Mouse (Mus musculus) ES-E14 (cell line): ENCODE measurements around the gene Sh3pxd2a.

ENCODE experiments used
- CHD2 ChIP-seq: IDR thresholded peaks from 2 replicates; pipeline ENCODE4 v1.6.1; 2014; ENCODE audit warnings: mild to moderate bottlenecking, low read depth, low read length, inconsistent platforms
- HCFC1 ChIP-seq: IDR thresholded peaks from 2 replicates; pipeline ENCODE4 v1.6.1; 2012; ENCODE audit warnings: low read length, inconsistent platforms, borderline replicate concordance; ENCODE audit not compliant: insufficient read depth
- ZNF384 ChIP-seq: IDR thresholded peaks from 2 replicates; pipeline ENCODE4 v1.6.1; 2012; ENCODE audit warnings: low read depth, low read length, inconsistent platforms

- TF ChIP-seq ZNF384 (no peak), CHD2 (no peak), HCFC1 (no peak)
Measured at GRCm38 (mm10) chr19:47456021-47456420, 8.2 kb downstream of the Sh3pxd2a start.
